Mouse (Mus musculus) ES-E14 (cell line): Measurements from ENCODE around the gene Zfp36l2. TPM values are rescaled to one million over a fixed set of nuclear protein-coding genes. Genes with fewer than 3 reads are reported as not detected.

Experiments used
- DNase-seq: peaks from one replicate; pipeline ENCODE4 v3.0.0-alpha.2; 2013; ENCODE audit warnings: low read depth, low spot score
- H3K27ac ChIP-seq: 2 replicates; pipeline ENCODE4 v1.5.1; 2012; ENCODE audit warnings: low read depth, mild to moderate bottlenecking, low read length, moderate library complexity, mixed read lengths; ENCODE audit not compliant: poor library complexity, insufficient read depth, severe bottlenecking
- H3K36me3 ChIP-seq: 2 replicates; pipeline ENCODE4 v1.6.1; 2012; ENCODE audit warnings: mild to moderate bottlenecking, low read length, moderate library complexity, mixed read lengths; ENCODE audit not compliant: control insufficient read depth, poor library complexity, insufficient read depth, severe bottlenecking
- H3K4me1 ChIP-seq, 2 experiments: fragments of 150-350 bp in 1 of 2; sonication (generic) in 1 of 2; 2 replicates each; pipeline ENCODE4 v1.6.1; 2012; ENCODE audit warnings: low read length in 2 of 2, mild to moderate bottlenecking in 1 of 2, mixed read lengths in 1 of 2; ENCODE audit not compliant: control insufficient read depth in 2 of 2, insufficient read depth in 2 of 2, poor library complexity in 1 of 2
- H3K4me3 ChIP-seq, 2 experiments: fragments of 150-350 bp in 1 of 2; sonication (generic) in 1 of 2; 2 replicates each; pipeline ENCODE4 v1.5.1; 2012; ENCODE audit warnings: low read length in 2 of 2, low read depth in 1 of 2, mild to moderate bottlenecking in 1 of 2, mixed read lengths in 1 of 2; ENCODE audit not compliant: insufficient read depth in 1 of 2, poor library complexity in 1 of 2, severe bottlenecking in 1 of 2
- H3K9ac ChIP-seq: 2 replicates; pipeline ENCODE4 v1.6.1; 2012; ENCODE audit warnings: low read depth, mild to moderate bottlenecking, low read length, mixed read lengths; ENCODE audit not compliant: poor library complexity, insufficient read depth, severe bottlenecking
- H3K9me3 ChIP-seq: fragments of 150-350 bp; sonication (generic); 2 replicates; pipeline ENCODE4 v1.6.1; 2012; ENCODE audit warnings: low read depth, mild to moderate bottlenecking, low read length; ENCODE audit not compliant: control insufficient read depth, insufficient read depth
- CHD2 ChIP-seq: IDR thresholded peaks from 2 replicates; pipeline ENCODE4 v1.6.1; 2014; ENCODE audit warnings: mild to moderate bottlenecking, low read depth, low read length, inconsistent platforms
- HCFC1 ChIP-seq: IDR thresholded peaks from 2 replicates; pipeline ENCODE4 v1.6.1; 2012; ENCODE audit warnings: low read length, inconsistent platforms, borderline replicate concordance; ENCODE audit not compliant: insufficient read depth
- MAFK ChIP-seq: IDR thresholded peaks from 2 replicates; pipeline ENCODE4 v1.6.1; 2014; ENCODE audit warnings: mild to moderate bottlenecking, low read depth, low read length, inconsistent platforms; ENCODE audit not compliant: insufficient read depth
- ZC3H11A ChIP-seq: IDR thresholded peaks from 2 replicates; pipeline ENCODE4 v1.6.1; 2012; ENCODE audit warnings: low read depth, mild to moderate bottlenecking, inconsistent platforms, low read length, borderline replicate concordance
- ZNF384 ChIP-seq: IDR thresholded peaks from 2 replicates; pipeline ENCODE4 v1.6.1; 2012; ENCODE audit warnings: low read depth, low read length, inconsistent platforms
- in situ Hi-C, 2 experiments: fragments of 600-800 bp; cut with MboI; formaldehyde crosslinking; loops; one replicate each; pipeline ENCODE4 v1.15.1; 2025; ENCODE audit warnings: low sequenced_read_pairs in 2 of 2, inconsistent platforms in 1 of 2; ENCODE audit not compliant: unreplicated experiment in 2 of 2
- total RNA-seq: library from RNA; depleted of rRNA; stranded (reverse); fragments of 300-350 nt; gene quantifications from 2 replicates; pipeline ENCODE4 v1.2.3, GENCODE M21; 2012

The Zfp36l2 gene
- total RNA-seq, 1 experiment: 12.6 TPM

DNA sequence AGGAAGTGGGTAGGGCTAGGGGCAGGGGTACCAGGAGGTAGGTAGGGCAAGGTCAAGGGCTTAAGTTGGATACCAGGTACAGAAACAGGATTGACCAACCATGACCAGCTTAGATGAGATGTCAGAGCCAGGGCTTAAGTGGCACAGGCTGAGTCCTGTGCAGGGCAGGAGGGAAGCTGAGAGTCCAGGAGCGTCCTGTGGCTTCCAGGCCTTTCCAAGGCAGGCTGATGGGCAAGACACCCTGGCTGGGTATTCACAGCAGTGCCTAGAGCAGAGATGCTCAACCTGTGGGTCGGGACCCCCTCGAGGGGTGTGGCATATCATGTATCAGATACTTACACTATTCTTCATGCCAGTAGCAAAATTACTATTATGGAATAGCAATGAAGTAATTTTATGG is 22.0 kb downstream of the Zfp36l2 start:
- TF ChIP-seq CHD2 (no peak), ZNF384 (no peak), ZC3H11A (no peak), MAFK (no peak), HCFC1 (no peak)
- no peak overlapping the region for H3K9ac ChIP-seq
- DNase-seq: no peak
- in situ Hi-C loops: no loop called here
- no peak overlapping the region for H3K4me3 ChIP-seq
- H3K36me3 ChIP-seq: no peaks in the 10 kb centered on the region
- H3K4me1 ChIP-seq: peaks cover 2 to 6% of the 10 kb centered on the region in 2 experiments; a peak in 2 of 4 replicates
- no peak overlapping the region for H3K27ac ChIP-seq
- H3K9me3 ChIP-seq: no peaks in the 10 kb centered on the region

GRCm38 (mm10) chr17:84164146-84164545 is 23.6 kb downstream of the Zfp36l2 start:
- in situ Hi-C loops: no loop called here
- H3K9ac ChIP-seq: no peak overlapping the region
- peaks cover 2 to 6% of the 10 kb centered on the region in 2 experiments; a peak in 2 of 4 replicates for H3K4me1 ChIP-seq
- H3K9me3 ChIP-seq: no peaks in the 10 kb centered on the region
- H3K27ac ChIP-seq: no peak overlapping the region
- DNase-seq: no peak
- H3K4me3 ChIP-seq: no peak overlapping the region
- H3K36me3 ChIP-seq: no peaks in the 10 kb centered on the region
- TF ChIP-seq ZNF384 (no peak), CHD2 (no peak), ZC3H11A (no peak), HCFC1 (no peak), MAFK (no peak)

- in situ Hi-C loops: no loop called here
Observed at GRCm38 (mm10) chr17:84163066-84163785, 24.5 kb downstream of the Zfp36l2 start.

DNA sequence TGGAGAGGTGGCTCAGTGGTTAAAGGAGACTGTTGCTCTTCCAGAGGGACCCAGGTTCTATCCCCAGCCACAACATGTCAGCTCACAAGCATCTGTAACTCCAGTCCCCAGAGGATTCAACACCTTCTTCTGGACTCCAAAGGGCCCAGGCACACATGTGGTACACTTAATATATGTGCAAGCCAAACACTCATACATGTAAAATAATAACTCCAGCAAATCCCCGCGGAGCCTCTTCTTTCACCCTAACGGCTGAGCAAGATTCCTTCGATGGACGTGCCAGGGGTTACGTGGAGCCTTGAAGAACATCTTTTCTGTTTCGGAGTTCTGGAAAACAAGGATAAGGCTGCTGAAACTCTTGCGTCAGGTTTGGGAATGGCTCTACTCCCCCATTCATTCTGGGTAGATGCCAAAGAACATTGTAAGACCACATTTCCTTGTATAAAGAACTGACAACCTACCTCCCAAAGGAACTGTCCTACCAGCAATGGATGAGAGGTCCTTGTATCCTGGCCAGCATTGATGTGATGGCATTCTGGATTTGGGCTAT is 25.5 kb downstream of the Zfp36l2 start:
- Histone ChIP-seq H3K36me3 (no peaks in the 10 kb centered on the region), H3K9ac (no peak overlapping the region), H3K27ac (no peak overlapping the region), H3K4me1 (peaks cover 2 to 6% of the 10 kb centered on the region in 2 experiments; a peak in 2 of 4 replicates), H3K4me3 (no peak overlapping the region), H3K9me3 (no peaks in the 10 kb centered on the region)
- TF ChIP-seq CHD2: no peak
- no peak for TF ChIP-seq ZNF384
- TF ChIP-seq ZC3H11A: no peak
- TF ChIP-seq MAFK: no peak
- TF ChIP-seq HCFC1: no peak
- DNase-seq: no peak
- in situ Hi-C loops: no loop called here

More at GRCm38 (mm10) chr17:84163066-84163785, 24.5 kb downstream of the Zfp36l2 start:
- Histone ChIP-seq H3K36me3 (no peaks in the 10 kb centered on the region), H3K4me1 (peaks cover 2 to 6% of the 10 kb centered on the region in 2 experiments; a peak in 2 of 4 replicates), H3K27ac (no peak overlapping the region), H3K9ac (no peak overlapping the region), H3K9me3 (no peaks in the 10 kb centered on the region), H3K4me3 (no peak overlapping the region)
- TF ChIP-seq HCFC1: no peak
- no peak for TF ChIP-seq ZC3H11A
- TF ChIP-seq ZNF384: no peak
- TF ChIP-seq CHD2: no peak
- no peak for TF ChIP-seq MAFK
- no peak for DNase-seq
